Mouse (Mus musculus) liver, embryonic 12.5 days (tissue): ENCODE results near the gene Il17f. TPM values are rescaled to one million over a fixed set of nuclear protein-coding genes. Genes with fewer than 3 reads are reported as not detected.
A peak's percentile ranks its signal among the peaks of the same experiment; 100 is the strongest.
"Not testable (repeated sequence)": the region's sequence is repeated elsewhere in the genome, so short reads cannot be mapped to it uniquely, and the experiment has no call there.

ENCODE experiments used
- ATAC-seq: fragments of 200-750 bp; cut with Nextera tagmentation; 2 replicates; pipeline ENCODE4 v1.8.0; 2017; ENCODE audit warnings: moderate number of reproducible peaks, mild to moderate bottlenecking, moderate library complexity
- H3K27ac ChIP-seq: fragments of 300-500 bp; sonication (generic); 2 replicates; pipeline ENCODE4 v1.5.1; 2016; ENCODE audit warnings: mild to moderate bottlenecking
- H3K27me3 ChIP-seq: fragments of 300-500 bp; sonication (generic); replicated peaks from 2 replicates; pipeline ENCODE4 v1.6.1; 2016; ENCODE audit warnings: mild to moderate bottlenecking, moderate library complexity
- H3K36me3 ChIP-seq: fragments of 300-500 bp; sonication (generic); 2 replicates; pipeline ENCODE4 v1.6.1; 2016; ENCODE audit warnings: mild to moderate bottlenecking, moderate library complexity
- H3K4me1 ChIP-seq: fragments of 300-500 bp; sonication (generic); 2 replicates; pipeline ENCODE4 v1.6.1; 2016
- H3K4me2 ChIP-seq: fragments of 300-500 bp; sonication (generic); 2 replicates; pipeline ENCODE4 v1.6.1; 2016; ENCODE audit warnings: mild to moderate bottlenecking, moderate library complexity
- H3K4me3 ChIP-seq: fragments of 300-500 bp; sonication (generic); 2 replicates; pipeline ENCODE4 v1.5.1; 2016; ENCODE audit warnings: mild to moderate bottlenecking, moderate library complexity
- H3K9ac ChIP-seq: fragments of 300-500 bp; sonication (generic); 2 replicates; pipeline ENCODE4 v1.6.1; 2016; ENCODE audit warnings: mild to moderate bottlenecking, moderate library complexity
- H3K9me3 ChIP-seq: fragments of 300-500 bp; sonication (generic); replicated peaks from 2 replicates; pipeline ENCODE4 v1.6.1; 2016; ENCODE audit warnings: mild to moderate bottlenecking, moderate library complexity
- whole genome bisulfite sequencing: fragments of 180-500 bp; shearing (Covaris S2); methylation state at CpG from one replicate; pipeline ENCODE4 v1.1.7; 2016; ENCODE audit not compliant: insufficient replicate concordance; 5-methylcytosine and 5-hydroxymethylcytosine counted together
- polyA plus RNA-seq: library from polyadenylated mRNA; unstranded; fragments of >200 nt; fragmentation: Nextera tagmentation; extraction: Ambion mirVana; gene quantifications from 2 replicates; pipeline ENCODE4 v1.2.1, GENCODE M21; 2016

The Il17f gene
- 0.23 TPM in 1 of 2 replicates, not detected in the other for polyA plus RNA-seq

GRCm38 (mm10) chr1:20790517-20790916, at the start of gene Il17f:
Gene Il17f (minus strand): TSS chr1:20790617.
- H3K4me2 ChIP-seq, ATAC-seq: not testable (repeated sequence)

GRCm38 (mm10) chr1:20839911-20840310, 49.5 kb upstream of the Il17f start:
- H3K4me2 ChIP-seq = no peak overlapping the region
- ATAC-seq = no peak
- H3K4me3 ChIP-seq = no peak overlapping the region
- H3K4me1 ChIP-seq = no peaks in the 10 kb centered on the region
- H3K27ac ChIP-seq = no peak overlapping the region
- WGBS = 61% methylated on average over 3 of the region's 3 CpGs
- no peaks in the 10 kb centered on the region for H3K9me3 ChIP-seq
- no peak overlapping the region for H3K9ac ChIP-seq
- H3K27me3 ChIP-seq = no peaks in the 10 kb centered on the region
- no peaks in the 10 kb centered on the region for H3K36me3 ChIP-seq

More at GRCm38 (mm10) chr1:20790517-20790916, at the start of gene Il17f:
- not testable (repeated sequence) for H3K9ac ChIP-seq, H3K4me3 ChIP-seq, H3K36me3 ChIP-seq, H3K27me3 ChIP-seq, H3K9me3 ChIP-seq, H3K27ac ChIP-seq
- WGBS = 44% methylated on average over 1 of the region's 1 CpGs
- peaks cover 11% of the 10 kb centered on the region for H3K4me1 ChIP-seq

GRCm38 (mm10) chr1:20836551-20837125, 46.2 kb upstream of the Il17f start:
- no peaks in the 10 kb centered on the region for H3K9me3 ChIP-seq
- no peak overlapping the region for H3K27ac ChIP-seq
- no peak overlapping the region for H3K9ac ChIP-seq
- no peak for ATAC-seq
- H3K4me3 ChIP-seq = no peak overlapping the region
- peaks cover 15% of the 10 kb centered on the region for H3K4me1 ChIP-seq
- no peaks in the 10 kb centered on the region for H3K27me3 ChIP-seq
- 70% methylated on average over 3 of the region's 3 CpGs for WGBS
- no peaks in the 10 kb centered on the region for H3K36me3 ChIP-seq
- no peak overlapping the region for H3K4me2 ChIP-seq

- 77% methylated on average over 3 of the region's 4 CpGs for WGBS
- Histone ChIP-seq H3K9me3 (no peaks in the 10 kb centered on the region), H3K4me3 (no peak overlapping the region), H3K4me2 (peak overlapping the region; percentile 45), H3K27me3 (no peaks in the 10 kb centered on the region), H3K9ac (no peak overlapping the region), H3K36me3 (no peaks in the 10 kb centered on the region), H3K27ac (peak overlapping the region; percentile 51; the same call in 1 of the 2 replicates), H3K4me1 (peaks cover 15% of the 10 kb centered on the region)
- peak; percentile 72 for ATAC-seq
These were observed 42.7 kb upstream of the Il17f start for GRCm38 (mm10) chr1:20833141-20833511.

GRCm38 (mm10) chr1:20832473-20833140, 42.2 kb upstream of the Il17f start:
- WGBS = 60% methylated on average over 5 of the region's 5 CpGs
- peak; percentile 88 for ATAC-seq
- H3K4me1 ChIP-seq = peaks cover 15% of the 10 kb centered on the region
- H3K9me3 ChIP-seq = no peaks in the 10 kb centered on the region
- H3K9ac ChIP-seq = no peak overlapping the region
- H3K36me3 ChIP-seq = no peaks in the 10 kb centered on the region
- no peaks in the 10 kb centered on the region for H3K27me3 ChIP-seq
- H3K4me2 ChIP-seq = peak overlapping the region; percentile 45
- no peak overlapping the region for H3K4me3 ChIP-seq
- H3K27ac ChIP-seq = peak overlapping the region; percentile 51

- Histone ChIP-seq H3K4me3 (no peak overlapping the region), H3K9me3 (no peaks in the 10 kb centered on the region), H3K9ac (no peak overlapping the region), H3K27me3 (no peaks in the 10 kb centered on the region), H3K36me3 (no peaks in the 10 kb centered on the region), H3K27ac (no peak overlapping the region), H3K4me2 (no peak overlapping the region), H3K4me1 (peaks cover 15% of the 10 kb centered on the region)
- no peak for ATAC-seq
- 74% methylated on average over 1 of the region's 1 CpGs for WGBS
These were observed 40.1 kb upstream of the Il17f start for GRCm38 (mm10) chr1:20830546-20830945.

GRCm38 (mm10) chr1:20828061-20828460, 37.6 kb upstream of the Il17f start:
- Histone ChIP-seq H3K4me1 (peaks cover 10% of the 10 kb centered on the region), H3K9ac (no peak overlapping the region), H3K9me3 (no peaks in the 10 kb centered on the region), H3K4me2 (no peak overlapping the region), H3K27ac (no peak overlapping the region), H3K27me3 (no peaks in the 10 kb centered on the region), H3K4me3 (no peak overlapping the region), H3K36me3 (no peaks in the 10 kb centered on the region)
- WGBS = 75% methylated on average over 2 of the region's 2 CpGs
- no peak for ATAC-seq

- ATAC-seq = no peak
These were observed 34.6 kb upstream of the Il17f start for GRCm38 (mm10) chr1:20825036-20825435.

GRCm38 (mm10) chr1:20823906-20824305, 33.5 kb upstream of the Il17f start:
- no peak overlapping the region for H3K9ac ChIP-seq
- H3K27me3 ChIP-seq = no peaks in the 10 kb centered on the region
- no peak for ATAC-seq
- no peak overlapping the region for H3K4me2 ChIP-seq
- H3K4me1 ChIP-seq = peaks cover 7% of the 10 kb centered on the region
- no peaks in the 10 kb centered on the region for H3K9me3 ChIP-seq
- H3K36me3 ChIP-seq = no peaks in the 10 kb centered on the region
- no peak overlapping the region for H3K4me3 ChIP-seq
- WGBS = 65% methylated on average over 2 of the region's 2 CpGs
- H3K27ac ChIP-seq = no peak overlapping the region

More at GRCm38 (mm10) chr1:20825036-20825435, 34.6 kb upstream of the Il17f start:
- Histone ChIP-seq H3K4me1 (peaks cover 7% of the 10 kb centered on the region), H3K9me3 (no peaks in the 10 kb centered on the region), H3K4me2 (no peak overlapping the region), H3K36me3 (no peaks in the 10 kb centered on the region), H3K27ac (no peak overlapping the region), H3K9ac (no peak overlapping the region), H3K27me3 (no peaks in the 10 kb centered on the region), H3K4me3 (no peak overlapping the region)

- no peaks in the 10 kb centered on the region for H3K27me3 ChIP-seq
- H3K36me3 ChIP-seq = peaks cover 3% of the 10 kb centered on the region
- ATAC-seq = no peak
- no peaks in the 10 kb centered on the region for H3K9me3 ChIP-seq
- H3K9ac ChIP-seq = no peak overlapping the region
- H3K4me2 ChIP-seq = no peak overlapping the region
- H3K27ac ChIP-seq = no peak overlapping the region
- 62% methylated on average over 4 of the region's 4 CpGs for WGBS
- H3K4me1 ChIP-seq = peaks cover 10% of the 10 kb centered on the region
- H3K4me3 ChIP-seq = no peak overlapping the region
These were observed 33.1 kb upstream of the Il17f start for GRCm38 (mm10) chr1:20823471-20823870.

GRCm38 (mm10) chr1:20820959-20821358, 30.5 kb upstream of the Il17f start:
- no peaks in the 10 kb centered on the region for H3K9me3 ChIP-seq
- H3K27me3 ChIP-seq = no peaks in the 10 kb centered on the region
- H3K9ac ChIP-seq = no peak overlapping the region
- peaks cover 22% of the 10 kb centered on the region for H3K4me1 ChIP-seq
- no peak for ATAC-seq
- no peak overlapping the region for H3K4me3 ChIP-seq
- H3K36me3 ChIP-seq = peaks cover 28% of the 10 kb centered on the region
- H3K4me2 ChIP-seq = peak overlapping the region; percentile 53
- WGBS = 61% methylated on average over 4 of the region's 4 CpGs
- no peak overlapping the region for H3K27ac ChIP-seq

- peak within 1 kb of the TSS; percentile 78 for H3K4me2 ChIP-seq
- H3K9ac ChIP-seq = peak within 1 kb of the TSS; percentile 93
- H3K27me3 ChIP-seq = no peaks in the 10 kb centered on the region
- 1% methylated on average over 52 of the region's 52 CpGs for WGBS
- peak within 1 kb of the TSS; percentile 89 for H3K4me3 ChIP-seq
- peak; percentile 97 for ATAC-seq
- peaks cover 22% of the 10 kb centered on the region for H3K4me1 ChIP-seq
- peaks cover 38% of the 10 kb centered on the region for H3K36me3 ChIP-seq
- peak within 1 kb of the TSS; percentile 78 for H3K27ac ChIP-seq
- H3K9me3 ChIP-seq = no peaks in the 10 kb centered on the region
These were observed 29.6 kb upstream of the Il17f start, which contains the start of gene Mcm3 for GRCm38 (mm10) chr1:20819771-20820605. Gene Mcm3 (minus strand): TSS chr1:20820312.
